Mouse (Mus musculus) midbrain, embryonic 12.5 days (tissue): Measurements from ENCODE around the gene Gas2l1. TPM values are rescaled to one million over a fixed set of nuclear protein-coding genes. Genes with fewer than 3 reads are reported as not detected.

Experiments used
- ATAC-seq: fragments of 200-750 bp; cut with Nextera tagmentation; 2 replicates; pipeline ENCODE4 v1.8.0; 2017; ENCODE audit warnings: low read depth, moderate TSS enrichment, moderate library complexity; ENCODE audit not compliant: low FRiP score
- H3K27ac ChIP-seq: fragments of 300-500 bp; sonication (generic); replicated peaks from 2 replicates; pipeline ENCODE4 v1.5.1; 2016; ENCODE audit warnings: mild to moderate bottlenecking
- H3K27me3 ChIP-seq: fragments of 300-500 bp; sonication (generic); 2 replicates; pipeline ENCODE4 v1.6.1; 2016; ENCODE audit warnings: mild to moderate bottlenecking
- H3K36me3 ChIP-seq: fragments of 300-500 bp; sonication (generic); 2 replicates; pipeline ENCODE4 v1.6.1; 2016
- H3K4me1 ChIP-seq: fragments of 300-500 bp; sonication (generic); 2 replicates; pipeline ENCODE4 v1.6.1; 2016
- H3K4me2 ChIP-seq: fragments of 300-500 bp; sonication (generic); replicated peaks from 2 replicates; pipeline ENCODE4 v1.6.1; 2016; ENCODE audit warnings: mild to moderate bottlenecking, moderate library complexity
- H3K4me3 ChIP-seq: fragments of 300-500 bp; sonication (generic); 2 replicates; pipeline ENCODE4 v1.5.1; 2016; ENCODE audit warnings: mild to moderate bottlenecking
- H3K9ac ChIP-seq: fragments of 300-500 bp; sonication (generic); replicated peaks from 2 replicates; pipeline ENCODE4 v1.6.1; 2016; ENCODE audit warnings: mild to moderate bottlenecking, moderate library complexity
- H3K9me3 ChIP-seq: fragments of 300-500 bp; sonication (generic); 2 replicates; pipeline ENCODE4 v1.6.1; 2016; ENCODE audit warnings: mild to moderate bottlenecking
- WGBS: fragments of 180-500 bp; shearing (Covaris S2); methylation state at CpG from one replicate; pipeline ENCODE4 v1.1.7; 2016; 5-methylcytosine and 5-hydroxymethylcytosine counted together
- polyA plus RNA-seq: library from polyadenylated mRNA; unstranded; fragments of >200 nt; fragmentation: Nextera tagmentation; extraction: Ambion mirVana; gene quantifications from 2 replicates; pipeline ENCODE4 v1.2.1, GENCODE M21; 2016

Gas2l1 gene
- 31.9 and 35.0 TPM in 2 replicates for polyA plus RNA-seq

GRCm38 (mm10) chr11:5065056-5065821 lies at the start of gene Gas2l1:
Gene Gas2l1, minus strand, starts transcription at chr11:5065327.
- Histone ChIP-seq H3K36me3 (peaks cover 24% of the 10 kb centered on the region), H3K4me3 (peak within 1 kb of the TSS; percentile 69), H3K9ac (peak within 1 kb of the TSS; percentile 73), H3K9me3 (no peaks in the 10 kb centered on the region), H3K27ac (peak within 1 kb of the TSS; percentile 30; the same call in 1 of the 2 replicates), H3K27me3 (peaks cover 48% of the 10 kb centered on the region), H3K4me1 (peaks cover 42% of the 10 kb centered on the region), H3K4me2 (peak within 1 kb of the TSS; percentile 86)
- ATAC-seq: peak; percentile 83
- under 1% methylated on average over 49 of the region's 50 CpGs for WGBS

- no peak for ATAC-seq
- no peak overlapping the region for H3K27ac ChIP-seq
- H3K4me2 ChIP-seq: no peak overlapping the region
- H3K36me3 ChIP-seq: no peaks in the 10 kb centered on the region
- H3K4me3 ChIP-seq: no peak overlapping the region
- peaks cover 7% of the 10 kb centered on the region for H3K4me1 ChIP-seq
- no peaks in the 10 kb centered on the region for H3K27me3 ChIP-seq
- 86% methylated on average over 7 of the region's 7 CpGs for WGBS
- no peak overlapping the region for H3K9ac ChIP-seq
- H3K9me3 ChIP-seq: no peaks in the 10 kb centered on the region
Observed at GRCm38 (mm10) chr11:5113645-5114044, 48.5 kb upstream of the Gas2l1 start.

- WGBS: 83% methylated on average over 8 of the region's 8 CpGs
- H3K27ac ChIP-seq: no peak overlapping the region
- peaks cover 7% of the 10 kb centered on the region for H3K4me1 ChIP-seq
- no peaks in the 10 kb centered on the region for H3K9me3 ChIP-seq
- no peak overlapping the region for H3K4me2 ChIP-seq
- no peak overlapping the region for H3K4me3 ChIP-seq
- peaks cover 13% of the 10 kb centered on the region for H3K36me3 ChIP-seq
- no peak overlapping the region for H3K9ac ChIP-seq
- no peak for ATAC-seq
- H3K27me3 ChIP-seq: no peaks in the 10 kb centered on the region
Observed at GRCm38 (mm10) chr11:5109441-5109840, 44.3 kb upstream of the Gas2l1 start.

GRCm38 (mm10) chr11:5103986-5104509 lies 38.9 kb upstream of the Gas2l1 start:
- WGBS: 99% methylated on average over 4 of the region's 4 CpGs
- Histone ChIP-seq H3K4me1 (peaks cover 9% of the 10 kb centered on the region), H3K4me2 (no peak overlapping the region), H3K9ac (0 out of 2 replicates have a peak overlapping the region, but pooled peaks have one; percentile 5), H3K4me3 (no peak overlapping the region), H3K27me3 (no peaks in the 10 kb centered on the region), H3K9me3 (no peaks in the 10 kb centered on the region), H3K36me3 (peaks cover 26% of the 10 kb centered on the region), H3K27ac (no peak overlapping the region)
- ATAC-seq: no peak

- no peak overlapping the region for H3K27ac ChIP-seq
- no peak for ATAC-seq
- peaks cover 12% of the 10 kb centered on the region for H3K4me1 ChIP-seq
- peaks cover 26% of the 10 kb centered on the region for H3K36me3 ChIP-seq
- H3K9me3 ChIP-seq: no peaks in the 10 kb centered on the region
- no peak overlapping the region for H3K4me2 ChIP-seq
- H3K9ac ChIP-seq: no peak overlapping the region
- no peak overlapping the region for H3K4me3 ChIP-seq
- WGBS: 91% methylated on average over 7 of the region's 7 CpGs
- no peaks in the 10 kb centered on the region for H3K27me3 ChIP-seq
Observed at GRCm38 (mm10) chr11:5102384-5102783, 37.3 kb upstream of the Gas2l1 start.

- no peak for ATAC-seq
- Histone ChIP-seq H3K4me2 (no peak overlapping the region; the same call in 1 of the 2 replicates), H3K27me3 (no peaks in the 10 kb centered on the region), H3K36me3 (peaks cover 26% of the 10 kb centered on the region), H3K27ac (no peak overlapping the region), H3K4me1 (peaks cover 20% of the 10 kb centered on the region), H3K9ac (no peak overlapping the region), H3K4me3 (no peak overlapping the region), H3K9me3 (no peaks in the 10 kb centered on the region)
- 87% methylated on average over 6 of the region's 6 CpGs for WGBS
Observed at GRCm38 (mm10) chr11:5101641-5102040, 36.5 kb upstream of the Gas2l1 start.

GRCm38 (mm10) chr11:5100801-5101200 lies 35.7 kb upstream of the Gas2l1 start:
- H3K4me3 ChIP-seq: peak overlapping the region; percentile 98
- H3K4me1 ChIP-seq: peaks cover 26% of the 10 kb centered on the region
- ATAC-seq: no peak
- H3K27ac ChIP-seq: no peak overlapping the region
- no peaks in the 10 kb centered on the region for H3K9me3 ChIP-seq
- 55% methylated on average over 5 of the region's 5 CpGs for WGBS
- peak overlapping the region; percentile 77 for H3K4me2 ChIP-seq
- H3K9ac ChIP-seq: no peak overlapping the region; the same call in 1 of the 2 replicates
- no peaks in the 10 kb centered on the region for H3K27me3 ChIP-seq
- peaks cover 25% of the 10 kb centered on the region for H3K36me3 ChIP-seq

- no peak for ATAC-seq
- H3K4me1 ChIP-seq: peaks cover 27% of the 10 kb centered on the region
- 2% methylated on average over 7 of the region's 7 CpGs for WGBS
Observed at GRCm38 (mm10) chr11:5100283-5100682, 35.2 kb upstream of the Gas2l1 start.

GRCm38 (mm10) chr11:5099576-5100183 lies 34.6 kb upstream of the Gas2l1 start:
- peak overlapping the region; percentile 94 for H3K27ac ChIP-seq
- peak overlapping the region; percentile 98 for H3K9ac ChIP-seq
- H3K36me3 ChIP-seq: peaks cover 16% of the 10 kb centered on the region
- H3K4me2 ChIP-seq: peak overlapping the region; percentile 77
- no peaks in the 10 kb centered on the region for H3K27me3 ChIP-seq
- H3K9me3 ChIP-seq: no peaks in the 10 kb centered on the region
- peaks cover 27% of the 10 kb centered on the region for H3K4me1 ChIP-seq
- peak overlapping the region; percentile 98 for H3K4me3 ChIP-seq
- ATAC-seq: peak; percentile 76
- 0% methylated on average over 24 of the region's 31 CpGs for WGBS

More at GRCm38 (mm10) chr11:5100283-5100682, 35.2 kb upstream of the Gas2l1 start:
- H3K27me3 ChIP-seq: no peaks in the 10 kb centered on the region
- no peaks in the 10 kb centered on the region for H3K9me3 ChIP-seq
- H3K4me3 ChIP-seq: peak overlapping the region; percentile 98
- peaks cover 20% of the 10 kb centered on the region for H3K36me3 ChIP-seq
- peak overlapping the region; percentile 98 for H3K9ac ChIP-seq
- H3K27ac ChIP-seq: peak overlapping the region; percentile 94
- H3K4me2 ChIP-seq: peak overlapping the region; percentile 77

- peaks cover 27% of the 10 kb centered on the region for H3K4me1 ChIP-seq
- H3K27ac ChIP-seq: peak within 1 kb of the TSS; percentile 94
- ATAC-seq: peak; percentile 91
- H3K4me3 ChIP-seq: peak within 1 kb of the TSS; percentile 98
- H3K27me3 ChIP-seq: no peaks in the 10 kb centered on the region
- peaks cover 8% of the 10 kb centered on the region for H3K36me3 ChIP-seq
- H3K9me3 ChIP-seq: no peaks in the 10 kb centered on the region
- H3K9ac ChIP-seq: peak within 1 kb of the TSS; percentile 98
- WGBS: under 1% methylated on average over 84 of the region's 92 CpGs
- peak within 1 kb of the TSS; percentile 94 for H3K4me2 ChIP-seq
Observed at GRCm38 (mm10) chr11:5098736-5099542, 33.8 kb upstream of the Gas2l1 start, which contains the start of the genes Rhbdd3 and Ewsr1. Gene Rhbdd3, plus strand, starts transcription at chr11:5098926. Gene Ewsr1, minus strand, starts transcription at chr11:5099266.

GRCm38 (mm10) chr11:5098035-5098735 lies 33.1 kb upstream of the Gas2l1 start:
- peak; percentile 25 for ATAC-seq
- Histone ChIP-seq H3K4me1 (peaks cover 27% of the 10 kb centered on the region), H3K36me3 (peaks cover 2% of the 10 kb centered on the region; the same call in 1 of the 2 replicates), H3K4me2 (peak overlapping the region; percentile 94), H3K9ac (peak overlapping the region; percentile 98), H3K4me3 (peak overlapping the region; percentile 98), H3K27ac (peak overlapping the region; percentile 94), H3K27me3 (no peaks in the 10 kb centered on the region), H3K9me3 (no peaks in the 10 kb centered on the region)
- WGBS: under 1% methylated on average over 44 of the region's 44 CpGs
